Mouse (Mus musculus): ENCODE data around the gene Tmem108. TPM values are rescaled to one million over a fixed set of nuclear protein-coding genes. Genes with fewer than 3 reads are reported as not detected.

The Tmem108 gene
- polyA plus RNA-seq, 1 experiment from 2014 or later, result 34.2 TPM

DNA sequence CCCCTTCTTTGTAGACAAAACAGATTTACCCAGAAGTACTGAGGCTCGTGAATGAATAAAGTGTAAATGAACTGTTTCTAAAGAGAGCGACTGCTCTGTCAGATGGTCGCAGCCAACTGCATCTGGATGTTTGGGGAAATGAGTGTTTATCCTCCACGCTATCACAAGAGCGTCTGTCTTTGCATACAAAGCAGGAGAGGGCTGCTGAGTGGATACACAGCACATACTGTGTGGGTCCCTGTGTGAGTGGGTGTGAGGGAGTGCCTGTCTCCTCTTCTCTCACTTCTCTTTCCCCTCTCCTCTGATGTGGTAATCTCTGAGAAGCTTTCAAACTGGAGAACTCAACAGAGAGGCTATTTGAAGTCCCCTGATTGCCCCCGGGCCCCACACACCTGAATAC lies 64.7 kb downstream of the Tmem108 start:
- H3K4me3 ChIP-seq (replicated peaks; ENCODE audit: low read length), result no peak overlapping the region
- no peak overlapping the region for H3K4me2 ChIP-seq (replicated peaks)
- DNase-seq (ENCODE audit: low spot score) (no peak), ATAC-seq (ENCODE audit: low FRiP score) (no peak)
- H3K9ac ChIP-seq, result no peak overlapping the region; the same call in 1 of the 2 replicates
- H3K27ac ChIP-seq, result peak overlapping the region; percentile 70
- no peaks in the 10 kb centered on the region for H3K27me3 ChIP-seq (ENCODE audit: control insufficient read depth, insufficient read depth, low read length)
- H3K4me1 ChIP-seq (replicated peaks; ENCODE audit: control insufficient read depth, insufficient read depth, low read length), result peaks cover 13% of the 10 kb centered on the region
- H3K36me3 ChIP-seq (replicated peaks; ENCODE audit: control insufficient read depth, insufficient read depth), result no peaks in the 10 kb centered on the region
- WGBS, result 62% methylated on average over 6 of the region's 6 CpGs
- no peaks in the 10 kb centered on the region for H3K9me3 ChIP-seq (ENCODE audit: control insufficient read depth, low read length)

- H3K9ac ChIP-seq, result no peak overlapping the region
- no peak overlapping the region for H3K4me2 ChIP-seq (replicated peaks)
- no peak for DNase-seq (ENCODE audit: low spot score)
- H3K36me3 ChIP-seq (replicated peaks; ENCODE audit: control insufficient read depth, insufficient read depth), result no peaks in the 10 kb centered on the region
- no peak for ATAC-seq (ENCODE audit: low FRiP score)
- H3K9me3 ChIP-seq (ENCODE audit: control insufficient read depth, low read length), result no peaks in the 10 kb centered on the region
- H3K27ac ChIP-seq, result no peak overlapping the region
- no peaks in the 10 kb centered on the region for H3K27me3 ChIP-seq (ENCODE audit: control insufficient read depth, insufficient read depth, low read length)
- H3K4me1 ChIP-seq (replicated peaks; ENCODE audit: control insufficient read depth, insufficient read depth, low read length), result peaks cover 8% of the 10 kb centered on the region
- no peak overlapping the region for H3K4me3 ChIP-seq (replicated peaks; ENCODE audit: low read length)
Observed at GRCm38 (mm10) chr9:103693826-103694225, 67.8 kb downstream of the Tmem108 start.

DNA sequence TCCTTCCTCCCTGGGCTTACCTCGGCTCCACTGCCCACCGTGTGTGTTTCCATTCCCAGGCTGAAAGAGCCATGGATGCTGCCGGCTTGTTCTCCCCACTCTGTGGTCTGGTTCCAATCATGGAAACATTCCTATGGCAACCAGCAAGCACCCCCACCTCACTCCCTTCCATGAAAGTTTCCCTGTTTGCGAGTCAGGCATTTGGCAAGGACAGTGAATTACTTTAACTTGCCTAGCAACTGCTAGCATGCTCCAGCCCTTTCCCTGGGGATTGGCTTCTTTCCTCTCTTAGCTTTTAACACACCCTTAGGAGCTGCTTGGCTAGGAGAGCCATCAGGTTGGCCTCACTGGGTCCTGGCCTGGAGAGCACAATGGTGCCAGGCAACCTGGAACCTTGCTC lies 68.9 kb downstream of the Tmem108 start:
- ATAC-seq (ENCODE audit: low FRiP score) (peak; percentile 59; the same call in 1 of the 2 replicates), DNase-seq (ENCODE audit: low spot score) (peak; percentile 54)
- peaks cover 9% of the 10 kb centered on the region for H3K4me1 ChIP-seq (replicated peaks; ENCODE audit: control insufficient read depth, insufficient read depth, low read length)
- H3K36me3 ChIP-seq (replicated peaks; ENCODE audit: control insufficient read depth, insufficient read depth), result no peaks in the 10 kb centered on the region
- no peaks in the 10 kb centered on the region for H3K27me3 ChIP-seq (ENCODE audit: control insufficient read depth, insufficient read depth, low read length)
- no peak overlapping the region for H3K4me2 ChIP-seq (replicated peaks)
- H3K9me3 ChIP-seq (ENCODE audit: control insufficient read depth, low read length), result no peaks in the 10 kb centered on the region
- H3K9ac ChIP-seq, result no peak overlapping the region
- 61% methylated on average over 4 of the region's 4 CpGs for WGBS
- no peak overlapping the region for H3K4me3 ChIP-seq (replicated peaks; ENCODE audit: low read length)
- H3K27ac ChIP-seq, result no peak overlapping the region

DNA sequence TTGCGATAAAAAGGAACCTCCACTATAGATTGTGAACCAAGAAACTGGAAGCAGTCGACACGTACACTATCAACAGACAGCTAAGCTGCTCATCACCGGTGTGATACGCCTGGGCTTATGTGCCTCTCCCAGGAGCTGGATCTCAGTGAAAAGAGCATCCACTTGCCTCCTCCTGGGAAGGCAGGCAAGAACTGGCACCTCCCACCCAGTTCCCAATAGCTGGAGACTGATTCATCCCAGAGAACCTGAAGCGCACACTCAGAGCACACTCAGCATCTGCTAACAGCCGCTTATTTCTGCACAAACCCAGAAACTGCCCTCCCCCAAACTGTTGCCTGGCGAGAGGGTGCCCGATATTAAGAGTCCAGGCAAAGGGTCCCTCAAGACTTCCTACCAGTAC lies 69.8 kb downstream of the Tmem108 start:
- no peak for ATAC-seq (ENCODE audit: low FRiP score)
- H3K27me3 ChIP-seq (ENCODE audit: control insufficient read depth, insufficient read depth, low read length), result no peaks in the 10 kb centered on the region

DNA sequence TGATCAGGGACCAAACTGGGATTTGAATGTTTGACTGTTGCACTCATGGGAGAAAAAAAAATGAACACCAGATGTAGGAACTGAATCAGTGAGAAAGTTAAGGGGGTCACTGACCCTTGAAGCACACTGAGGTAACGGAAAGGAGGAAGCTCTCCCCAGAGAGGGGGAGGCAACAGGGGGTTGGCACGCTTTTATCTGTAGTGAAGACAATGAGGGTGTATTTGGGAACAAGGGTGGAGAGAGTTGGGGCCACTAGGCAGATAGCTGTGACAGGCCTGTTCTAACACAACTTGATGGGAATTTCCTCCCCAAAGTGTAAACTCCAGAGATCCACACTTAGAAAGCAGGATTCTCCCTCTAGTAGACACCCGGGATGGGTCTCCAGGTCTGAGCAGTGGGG lies 71.2 kb downstream of the Tmem108 start:
- Histone ChIP-seq H3K4me1 (replicated peaks; ENCODE audit: control insufficient read depth, insufficient read depth, low read length) (peaks cover 13% of the 10 kb centered on the region), H3K27me3 (ENCODE audit: control insufficient read depth, insufficient read depth, low read length) (no peaks in the 10 kb centered on the region), H3K9me3 (ENCODE audit: control insufficient read depth, low read length) (no peaks in the 10 kb centered on the region), H3K27ac (no peak overlapping the region), H3K4me3 (replicated peaks; ENCODE audit: low read length) (no peak overlapping the region), H3K9ac (no peak overlapping the region), H3K4me2 (replicated peaks) (no peak overlapping the region), H3K36me3 (replicated peaks; ENCODE audit: control insufficient read depth, insufficient read depth) (no peaks in the 10 kb centered on the region)
- ATAC-seq (ENCODE audit: low FRiP score) (no peak), DNase-seq (ENCODE audit: low spot score) (no peak)
- WGBS, result 60% methylated on average over 3 of the region's 3 CpGs

More for the DNA sequence above, 69.8 kb downstream of the Tmem108 start:
- Histone ChIP-seq H3K4me3 (replicated peaks; ENCODE audit: low read length) (no peak overlapping the region), H3K9me3 (ENCODE audit: control insufficient read depth, low read length) (no peaks in the 10 kb centered on the region), H3K4me2 (replicated peaks) (no peak overlapping the region), H3K4me1 (replicated peaks; ENCODE audit: control insufficient read depth, insufficient read depth, low read length) (peaks cover 13% of the 10 kb centered on the region), H3K9ac (no peak overlapping the region), H3K27ac (no peak overlapping the region), H3K36me3 (replicated peaks; ENCODE audit: control insufficient read depth, insufficient read depth) (no peaks in the 10 kb centered on the region)
- no peak for DNase-seq (ENCODE audit: low spot score)
- 78% methylated on average over 9 of the region's 9 CpGs for WGBS

DNA sequence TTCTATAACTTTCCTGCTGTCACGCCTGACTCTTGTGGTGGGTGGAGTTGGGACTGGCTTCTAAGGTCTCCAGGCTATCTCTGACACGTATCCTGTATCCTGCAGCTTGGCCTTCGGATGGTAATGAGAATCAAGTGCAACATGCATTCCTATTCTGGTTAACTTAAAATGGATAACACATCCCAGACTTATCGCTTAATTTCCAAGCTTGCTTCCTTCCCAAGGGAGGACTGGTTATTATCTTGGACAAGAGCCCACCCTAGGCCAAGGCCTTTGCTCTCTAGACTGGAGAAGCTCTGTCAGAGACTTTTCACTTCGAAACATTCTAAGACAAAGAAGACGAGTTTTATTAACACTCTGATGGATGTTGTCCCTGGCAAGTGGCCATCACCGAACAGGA lies 71.9 kb downstream of the Tmem108 start:
- Histone ChIP-seq H3K4me3 (replicated peaks; ENCODE audit: low read length) (no peak overlapping the region), H3K4me2 (replicated peaks) (no peak overlapping the region), H3K4me1 (replicated peaks; ENCODE audit: control insufficient read depth, insufficient read depth, low read length) (peaks cover 13% of the 10 kb centered on the region), H3K27ac (no peak overlapping the region), H3K9ac (no peak overlapping the region), H3K27me3 (ENCODE audit: control insufficient read depth, insufficient read depth, low read length) (no peaks in the 10 kb centered on the region), H3K9me3 (ENCODE audit: control insufficient read depth, low read length) (no peaks in the 10 kb centered on the region), H3K36me3 (replicated peaks; ENCODE audit: control insufficient read depth, insufficient read depth) (no peaks in the 10 kb centered on the region)
- no peak for ATAC-seq (ENCODE audit: low FRiP score)
- WGBS, result 72% methylated on average over 7 of the region's 7 CpGs
- DNase-seq (ENCODE audit: low spot score), result no peak

DNA sequence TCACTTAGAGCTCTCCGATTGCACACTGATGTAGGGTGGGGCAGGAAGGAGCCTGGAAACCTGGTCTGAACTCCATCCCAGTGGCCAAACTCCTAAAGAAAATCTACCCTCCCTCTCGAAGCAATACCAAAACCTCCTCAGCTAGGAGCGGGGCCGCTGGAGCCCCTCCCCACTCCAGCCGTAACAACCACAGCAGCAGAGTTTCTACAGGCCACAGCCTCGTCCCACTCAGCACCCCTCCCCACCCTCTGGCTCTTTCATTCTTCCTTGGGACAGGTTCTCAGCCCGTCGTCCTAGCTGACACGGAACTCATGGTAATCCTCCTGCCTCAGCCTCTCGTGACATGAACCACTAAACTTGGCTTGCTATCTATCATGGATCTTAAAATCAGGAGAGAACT lies 72.6 kb downstream of the Tmem108 start:
- DNase-seq (ENCODE audit: low spot score) (no peak), ATAC-seq (ENCODE audit: low FRiP score) (no peak)
- no peaks in the 10 kb centered on the region for H3K36me3 ChIP-seq (replicated peaks; ENCODE audit: control insufficient read depth, insufficient read depth)
- WGBS, result 90% methylated on average over 10 of the region's 10 CpGs
- no peaks in the 10 kb centered on the region for H3K27me3 ChIP-seq (ENCODE audit: control insufficient read depth, insufficient read depth, low read length)
- H3K27ac ChIP-seq, result no peak overlapping the region
- no peaks in the 10 kb centered on the region for H3K9me3 ChIP-seq (ENCODE audit: control insufficient read depth, low read length)
- no peak overlapping the region for H3K4me3 ChIP-seq (replicated peaks; ENCODE audit: low read length)
- no peak overlapping the region for H3K9ac ChIP-seq
- H3K4me1 ChIP-seq (replicated peaks; ENCODE audit: control insufficient read depth, insufficient read depth, low read length), result peaks cover 13% of the 10 kb centered on the region
- H3K4me2 ChIP-seq (replicated peaks), result no peak overlapping the region

- Histone ChIP-seq H3K4me3 (replicated peaks; ENCODE audit: low read length) (no peak overlapping the region), H3K36me3 (replicated peaks; ENCODE audit: control insufficient read depth, insufficient read depth) (no peaks in the 10 kb centered on the region), H3K9ac (no peak overlapping the region), H3K4me1 (replicated peaks; ENCODE audit: control insufficient read depth, insufficient read depth, low read length) (peaks cover 13% of the 10 kb centered on the region), H3K4me2 (replicated peaks) (no peak overlapping the region), H3K27me3 (ENCODE audit: control insufficient read depth, insufficient read depth, low read length) (no peaks in the 10 kb centered on the region), H3K27ac (0 out of 2 replicates have a peak overlapping the region, but pooled peaks have one; percentile 14), H3K9me3 (ENCODE audit: control insufficient read depth, low read length) (no peaks in the 10 kb centered on the region)
- DNase-seq (ENCODE audit: low spot score) (peak; percentile 53), ATAC-seq (ENCODE audit: low FRiP score) (peak; percentile 76; the same call in 1 of the 2 replicates)
- 38% methylated on average over 6 of the region's 6 CpGs for WGBS
Observed at GRCm38 (mm10) chr9:103687130-103687529, 74.5 kb downstream of the Tmem108 start.

DNA sequence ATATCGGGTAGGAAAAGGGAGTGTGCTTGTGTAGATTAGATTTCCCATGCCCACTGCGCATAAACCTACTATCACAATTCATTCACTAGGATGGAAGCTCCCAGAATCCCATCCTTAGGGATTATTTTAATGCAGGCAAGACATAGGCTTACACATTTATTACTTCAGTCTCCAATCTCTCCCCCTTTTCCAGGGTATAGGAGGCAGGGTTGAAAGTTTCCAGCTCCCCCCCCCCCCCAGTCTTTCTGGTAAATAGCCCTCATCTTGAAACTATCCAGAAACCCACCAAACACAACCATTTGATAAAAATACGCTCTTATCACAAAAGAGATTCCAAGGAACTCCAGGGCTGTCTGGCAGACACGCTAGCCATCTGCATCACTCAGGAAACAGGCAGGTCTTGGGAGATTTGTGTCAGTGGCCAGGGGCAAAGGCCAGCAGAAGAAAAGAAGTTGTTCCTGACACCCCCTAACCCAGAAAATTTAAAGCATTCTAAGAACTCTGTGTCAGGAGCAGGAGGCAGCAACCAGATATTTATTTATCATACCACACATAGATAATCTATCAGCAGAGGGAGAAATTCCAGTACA lies 79.8 kb downstream of the Tmem108 start:
- H3K4me3 ChIP-seq (replicated peaks; ENCODE audit: low read length), result no peak overlapping the region
- no peak overlapping the region for H3K9ac ChIP-seq
- H3K27ac ChIP-seq, result no peak overlapping the region
- DNase-seq (ENCODE audit: low spot score), result no peak
- no peaks in the 10 kb centered on the region for H3K36me3 ChIP-seq (replicated peaks; ENCODE audit: control insufficient read depth, insufficient read depth)
- peaks cover 12% of the 10 kb centered on the region; the same call in 1 of the 2 replicates for H3K4me1 ChIP-seq (replicated peaks; ENCODE audit: control insufficient read depth, insufficient read depth, low read length)
- no peak overlapping the region for H3K4me2 ChIP-seq (replicated peaks)
- 70% methylated on average over 4 of the region's 4 CpGs for WGBS
- H3K9me3 ChIP-seq (ENCODE audit: control insufficient read depth, low read length), result no peaks in the 10 kb centered on the region
- no peak for ATAC-seq (ENCODE audit: low FRiP score)
- no peaks in the 10 kb centered on the region for H3K27me3 ChIP-seq (ENCODE audit: control insufficient read depth, insufficient read depth, low read length)

DNA sequence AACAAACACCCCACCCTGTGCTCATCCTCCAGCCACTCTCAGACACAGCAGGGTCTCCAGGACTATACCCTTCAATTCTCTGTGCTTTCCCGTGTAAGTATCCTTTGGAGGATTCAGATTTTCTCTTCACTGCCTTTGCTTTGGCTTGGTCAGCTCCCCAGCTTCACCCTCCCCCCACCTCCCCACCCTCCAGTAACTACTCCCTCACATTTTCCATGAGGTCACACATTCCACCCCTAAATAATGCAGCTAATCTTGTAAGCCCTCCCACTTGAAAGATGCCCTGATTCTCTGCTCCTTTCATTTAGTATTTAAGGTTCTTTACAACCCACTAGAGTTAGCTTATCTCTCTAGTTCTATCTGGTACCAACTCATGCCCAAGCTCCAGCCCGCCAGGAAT lies 82.4 kb downstream of the Tmem108 start:
- no peak overlapping the region for H3K4me2 ChIP-seq (replicated peaks)
- H3K36me3 ChIP-seq (replicated peaks; ENCODE audit: control insufficient read depth, insufficient read depth), result no peaks in the 10 kb centered on the region
- WGBS, result 44% methylated on average over 2 of the region's 2 CpGs
- H3K4me3 ChIP-seq (replicated peaks; ENCODE audit: low read length), result no peak overlapping the region
- H3K27me3 ChIP-seq (ENCODE audit: control insufficient read depth, insufficient read depth, low read length), result no peaks in the 10 kb centered on the region
- no peaks in the 10 kb centered on the region for H3K9me3 ChIP-seq (ENCODE audit: control insufficient read depth, low read length)
- peaks cover 10% of the 10 kb centered on the region; the same call in 1 of the 2 replicates for H3K4me1 ChIP-seq (replicated peaks; ENCODE audit: control insufficient read depth, insufficient read depth, low read length)
- no peak overlapping the region for H3K9ac ChIP-seq
- H3K27ac ChIP-seq, result no peak overlapping the region
- no peak for ATAC-seq (ENCODE audit: low FRiP score)
- DNase-seq (ENCODE audit: low spot score), result no peak

Measured in hindbrain, embryonic 14.5 days (tissue).